Mouse (Mus musculus): ENCODE measurements at regions not wholly inside any gene's neighbourhood (a gene's known extent, or its start where the extent isn't known, plus 50 kb on each side); places are given as distances from the start of the nearest gene placed in this dataset.

DNA sequence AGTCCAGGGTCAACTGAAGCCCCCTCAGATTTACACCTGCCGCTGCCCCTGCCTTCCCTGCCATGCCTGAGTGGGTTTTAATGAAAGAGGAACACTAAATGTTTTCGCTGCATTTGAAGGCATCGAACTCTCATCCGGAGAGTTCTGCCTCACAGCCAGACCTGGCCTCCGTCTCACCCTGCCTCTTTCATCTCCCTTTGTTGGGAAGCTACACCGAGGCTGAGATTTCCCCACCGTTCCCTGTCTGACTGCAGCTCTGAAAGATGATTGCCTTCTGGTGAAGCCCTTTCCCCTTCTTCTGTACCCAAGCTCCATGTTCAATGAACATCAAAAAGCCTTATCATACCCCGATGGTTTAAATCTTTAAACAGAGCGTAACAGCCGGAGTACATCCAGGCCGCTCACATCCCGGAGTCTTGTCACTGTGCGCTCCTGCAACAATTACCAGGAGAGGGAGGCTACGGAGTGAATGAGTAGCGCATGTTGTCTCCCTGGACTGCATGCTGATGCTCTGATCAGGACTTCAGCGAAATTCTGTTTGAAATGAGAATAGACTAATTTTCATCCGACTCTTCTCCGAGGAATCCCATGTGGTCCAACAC lies 98.3 kb downstream of the Zfp326 start:
- DNase-seq (ENCODE audit: low spot score in 2 of 2): no peak
